ENCODE assay signal across 29 mouse cellular contexts in the genomic region with DNA sequence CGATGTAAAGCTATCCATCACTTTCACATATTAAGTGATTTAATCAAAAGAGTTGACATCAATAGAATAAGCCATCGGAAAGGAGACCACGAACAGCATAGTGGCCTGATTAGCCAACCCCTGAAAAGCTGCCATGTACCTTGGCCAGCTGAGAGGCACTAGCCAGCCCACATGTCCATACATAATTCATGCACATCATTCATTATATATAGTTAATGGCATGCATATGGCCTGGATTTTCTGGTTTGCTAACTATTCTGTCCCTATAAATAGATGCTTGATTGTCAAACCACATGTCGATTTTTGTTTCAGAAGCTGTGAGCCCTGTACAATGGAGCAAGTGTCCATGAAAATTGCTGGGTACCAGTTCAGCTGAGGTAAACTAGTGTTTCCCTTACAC.
DNase-seq lines count a peak whose midpoint lies in the region; ATAC-seq and TF ChIP-seq lines count a peak whose summit lies in the region.
"Had no signal": no experiment of that assay in that cellular context is flagged by ENCODE, and none has a peak within 500 bp of the region (broad histone marks: within the 10 kb centered on the region; RNA-seq: fewer than 3 reads in every experiment).

No protein-coding gene starts in this region.

- H3K9ac ChIP-seq in forebrain, embryonic 14.5 days (ENCODE audit: low read length) = no peak overlapping the region
- H3K9ac ChIP-seq: embryonic facial prominence, embryonic 13.5 days; heart, embryonic 12.5 days; heart, embryonic 15.5 days; hindbrain, embryonic 13.5 days had no signal

- no peaks in the 10 kb centered on the region for H3K9me3 ChIP-seq in forebrain, embryonic 14.5 days (replicated peaks; ENCODE audit: control insufficient read depth, low read length)
- no peaks in the 10 kb centered on the region for H3K9me3 ChIP-seq in forebrain, embryonic 10.5 days
- H3K9me3 ChIP-seq: embryonic facial prominence, embryonic 10.5 days; embryonic facial prominence, embryonic 13.5 days; heart, embryonic 12.5 days; heart, embryonic 15.5 days; hindbrain, embryonic 10.5 days had no signal

- ATAC-seq in forebrain, embryonic 14.5 days = peak; percentile 68
- ATAC-seq in frontal cortex, adult (ENCODE audit: low TSS enrichment) = peak; percentile 34; the same call in 1 of the 2 replicates
- ATAC-seq: CD4-positive, CD25-positive, alpha-beta regulatory T cell, adult 4 months; hindbrain, postnatal 0 days; inflammation-experienced regulatory T-cells, adult 6 months; intestine, embryonic 16.5 days had no signal

- H3K4me2 ChIP-seq in forebrain, embryonic 14.5 days (ENCODE audit: low read length) = no peak overlapping the region
- H3K4me2 ChIP-seq: embryonic facial prominence, embryonic 13.5 days; heart, embryonic 12.5 days; heart, embryonic 15.5 days; hindbrain, embryonic 13.5 days had no signal

- DNase-seq in forebrain, embryonic 14.5 days (ENCODE audit: low spot score) = peak; percentile 64
- no peak for DNase-seq in forebrain, embryonic 10.5 days (ENCODE audit: extremely low spot score, low spot score)
- DNase-seq in frontal cortex, postnatal 14 days (ENCODE audit: low spot score in 2 of 2) = no peak
- DNase-seq in brain, embryonic 14.5 days (ENCODE audit: low read depth) = peak; percentile 70
- DNase-seq in retina, embryonic 14.5 days (ENCODE audit: low spot score) = peak; percentile 63
- DNase-seq in left cerebral cortex, adult 18-20 months (ENCODE audit: low spot score in 2 of 2) = no peak
- DNase-seq: adrenal gland, adult 2 months; adrenal gland, postnatal 25 days; cerebellum, adult 18-20 months; cerebellum, adult 9-10 months; cerebellum, postnatal 14 days; gastrocnemius, postnatal 10 days; gastrocnemius, postnatal 36 days; heart, postnatal 10 days; heart, postnatal 36 days; kidney, adult 18-20 months; kidney, adult 9 months had no signal

- H3K27ac ChIP-seq in forebrain, embryonic 14.5 days (ENCODE audit: low read depth, low read length) = no peak overlapping the region
- H3K27ac ChIP-seq in forebrain, embryonic 10.5 days = no peak overlapping the region
- H3K27ac ChIP-seq: embryonic facial prominence, embryonic 10.5 days; embryonic facial prominence, embryonic 13.5 days; heart, embryonic 15.5 days; hindbrain, embryonic 10.5 days; hindbrain, embryonic 13.5 days; hindbrain, postnatal 0 days had no signal

- no peak for TF ChIP-seq POLR2A in brain, embryonic 14.5 days (IDR thresholded peaks at IDR 0.05; ENCODE audit: borderline replicate concordance, extremely low read depth, insufficient read depth, insufficient read length, poor library complexity, severe bottlenecking)

- no peak for TF ChIP-seq CTCF in brain, embryonic 14.5 days (IDR thresholded peaks at IDR 0.05; ENCODE audit: borderline replicate concordance, extremely low read depth, insufficient read depth, insufficient read length)

- H3K4me3 ChIP-seq in forebrain, embryonic 14.5 days (ENCODE audit: low read depth, low read length) = no peak overlapping the region
- no peak overlapping the region for H3K4me3 ChIP-seq in forebrain, embryonic 10.5 days
- H3K4me3 ChIP-seq: embryonic facial prominence, embryonic 10.5 days; embryonic facial prominence, embryonic 13.5 days; erythroblast, embryonic 14.5 days; heart, embryonic 12.5 days; heart, embryonic 15.5 days; hindbrain, embryonic 10.5 days; hindbrain, embryonic 13.5 days had no signal

- no peaks in the 10 kb centered on the region for H3K27me3 ChIP-seq in forebrain, embryonic 14.5 days (replicated peaks; ENCODE audit: control insufficient read depth, insufficient read depth, low read length)
- no peaks in the 10 kb centered on the region for H3K27me3 ChIP-seq in forebrain, embryonic 10.5 days (ENCODE audit: poor library complexity, severe bottlenecking)
- H3K27me3 ChIP-seq: embryonic facial prominence, embryonic 13.5 days; heart, embryonic 12.5 days; heart, embryonic 15.5 days; hindbrain, embryonic 13.5 days had no signal

- 23% methylated on average over 4 of the region's 4 CpGs for WGBS in forebrain, embryonic 14.5 days
- 87% methylated on average over 4 of the region's 4 CpGs for WGBS in forebrain, embryonic 10.5 days

- H3K4me1 ChIP-seq in forebrain, embryonic 14.5 days (ENCODE audit: control insufficient read depth, insufficient read depth, low read length) = peaks cover 12% of the 10 kb centered on the region; the same call in 1 of the 2 replicates
- peaks cover 4% of the 10 kb centered on the region; the same call in 1 of the 2 replicates for H3K4me1 ChIP-seq in forebrain, embryonic 10.5 days
- H3K4me1 ChIP-seq: embryonic facial prominence, embryonic 10.5 days; heart, embryonic 12.5 days; heart, embryonic 15.5 days; hindbrain, embryonic 13.5 days had no signal

- no peaks in the 10 kb centered on the region for H3K36me3 ChIP-seq in forebrain, embryonic 14.5 days (ENCODE audit: control insufficient read depth, insufficient read depth, low read length)
- H3K36me3 ChIP-seq in forebrain, embryonic 10.5 days (replicated peaks) = no peaks in the 10 kb centered on the region
- H3K36me3 ChIP-seq: embryonic facial prominence, embryonic 10.5 days; embryonic facial prominence, embryonic 13.5 days; heart, embryonic 12.5 days; heart, embryonic 15.5 days; hindbrain, embryonic 10.5 days; hindbrain, embryonic 13.5 days had no signal

Comparison
In these comparisons a context has a peak if more than half of its experiments do, and no peak if none do; other contexts are left out.
1. DNase-seq: peak in forebrain, embryonic 14.5 days (single experiment), brain, embryonic 14.5 days (single experiment) and retina, embryonic 14.5 days (single experiment); none in forebrain, embryonic 10.5 days (single experiment), frontal cortex, postnatal 14 days (0 of 2) and left cerebral cortex, adult 18-20 months (0 of 2).